Mouse (Mus musculus): ENCODE results near the gene Abcc6. TPM values are rescaled to one million over a fixed set of nuclear protein-coding genes. Genes with fewer than 3 reads are reported as not detected.

The Abcc6 gene
- polyA plus RNA-seq, 1 experiment from 2014 or later = not detected

- H3K4me1 ChIP-seq (ENCODE audit: control insufficient read depth in 2 of 2, insufficient read depth in 2 of 2, low read length in 2 of 2) = peaks cover 16 to 21% of the 10 kb centered on the region in 2 experiments
- H3K9me3 ChIP-seq (ENCODE audit: control insufficient read depth, low read length) = no peaks in the 10 kb centered on the region
- H3K9ac ChIP-seq (ENCODE audit: low read length) = peak overlapping the region; percentile 67; the same call in 1 of the 2 replicates
- peaks cover 5% of the 10 kb centered on the region; the same call in 1 of the 2 replicates for H3K36me3 ChIP-seq (ENCODE audit: control insufficient read depth, insufficient read depth, low read length)
- no peak overlapping the region for H3K4me3 ChIP-seq (ENCODE audit: control insufficient read depth in 1 of 2, insufficient read depth in 1 of 2, low read depth in 1 of 2, low read length in 2 of 2)
- no peak for ATAC-seq (ENCODE audit: insufficient number of reproducible peaks, insufficient read depth, low FRiP score, low read depth)
- no peaks in the 10 kb centered on the region for H3K27me3 ChIP-seq (ENCODE audit: control insufficient read depth, insufficient read depth, low read length)
- H3K4me2 ChIP-seq (ENCODE audit: low read length) = peak overlapping the region; percentile 76; the same call in 1 of the 2 replicates
- 79% methylated on average over 12 of the region's 12 CpGs for WGBS
- peak overlapping the region; percentile 94 to 96 for H3K27ac ChIP-seq (replicated peaks in 1 of 2; ENCODE audit: control insufficient read depth in 1 of 2, insufficient read depth in 1 of 2, low read depth in 2 of 2, low read length in 2 of 2)
Measured at GRCm38 (mm10) chr7:45921950-45922600, 108.0 kb downstream of the Abcc6 start.

- Histone ChIP-seq H3K27ac (replicated peaks in 1 of 2; ENCODE audit: control insufficient read depth in 1 of 2, insufficient read depth in 1 of 2, low read depth in 2 of 2, low read length in 2 of 2) (peak within 1 kb of the TSS; percentile 80 to 94), H3K36me3 (ENCODE audit: control insufficient read depth, insufficient read depth, low read length) (peaks cover 5% of the 10 kb centered on the region; the same call in 1 of the 2 replicates), H3K4me3 (ENCODE audit: control insufficient read depth in 1 of 2, insufficient read depth in 1 of 2, low read depth in 1 of 2, low read length in 2 of 2) (peak within 1 kb of the TSS; percentile 48 to 49), H3K4me2 (ENCODE audit: low read length) (peak within 1 kb of the TSS; percentile 62), H3K9ac (ENCODE audit: low read length) (peak within 1 kb of the TSS; percentile 72), H3K27me3 (ENCODE audit: control insufficient read depth, insufficient read depth, low read length) (no peaks in the 10 kb centered on the region), H3K4me1 (ENCODE audit: control insufficient read depth in 2 of 2, insufficient read depth in 2 of 2, low read length in 2 of 2) (peaks cover 24 to 27% of the 10 kb centered on the region in 2 experiments), H3K9me3 (ENCODE audit: control insufficient read depth, low read length) (no peaks in the 10 kb centered on the region)
- 28% methylated on average over 9 of the region's 9 CpGs for WGBS
- ATAC-seq (ENCODE audit: insufficient number of reproducible peaks, insufficient read depth, low FRiP score, low read depth) = no peak
Measured at GRCm38 (mm10) chr7:45921242-45921621, 108.9 kb downstream of the Abcc6 start, which contains the start of gene Emp3. Emp3 (minus strand) TSS chr7:45921404.

DNA sequence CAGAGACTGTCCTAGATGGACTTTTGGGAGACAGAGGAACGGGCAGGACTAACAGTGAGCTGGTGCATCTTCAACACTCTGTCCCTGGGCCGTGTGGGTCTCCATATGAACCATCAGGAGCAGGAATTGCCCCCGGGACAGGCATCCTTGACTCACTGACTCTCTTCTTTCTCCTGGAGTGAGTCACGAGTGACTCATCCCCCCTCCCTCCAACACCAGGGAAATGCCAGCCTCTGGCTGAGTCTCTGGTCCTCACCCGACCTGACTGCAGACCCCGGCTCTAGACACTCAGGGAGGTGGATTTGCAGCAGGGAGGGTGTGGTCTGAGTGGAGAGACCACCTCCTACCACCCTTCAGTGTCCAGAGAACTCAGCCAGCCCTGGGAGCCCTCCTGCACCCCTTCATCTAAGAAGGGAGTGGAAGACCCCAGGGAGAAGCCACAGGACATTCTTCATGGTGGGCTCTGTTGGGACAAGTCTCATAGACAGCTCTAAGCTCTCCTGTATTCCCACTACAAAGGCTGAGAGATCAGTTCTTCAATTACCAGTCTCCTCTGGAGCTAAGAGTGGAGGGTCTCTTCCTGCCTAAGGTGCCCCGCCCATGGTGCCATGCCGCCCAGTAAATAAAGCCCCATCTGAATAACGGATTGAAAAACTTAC, 109.4 kb downstream of the Abcc6 start:
- H3K9ac ChIP-seq (ENCODE audit: low read length) = peak overlapping the region; percentile 72
- no peaks in the 10 kb centered on the region for H3K9me3 ChIP-seq (ENCODE audit: control insufficient read depth, low read length)
- H3K4me1 ChIP-seq (ENCODE audit: control insufficient read depth in 2 of 2, insufficient read depth in 2 of 2, low read length in 2 of 2) = peaks cover 28 to 31% of the 10 kb centered on the region in 2 experiments
- H3K4me3 ChIP-seq (ENCODE audit: control insufficient read depth in 1 of 2, insufficient read depth in 1 of 2, low read depth in 1 of 2, low read length in 2 of 2) = peak overlapping the region; percentile 48 to 49
- ATAC-seq (ENCODE audit: insufficient number of reproducible peaks, insufficient read depth, low FRiP score, low read depth) = no peak
- H3K27ac ChIP-seq (replicated peaks in 1 of 2; ENCODE audit: control insufficient read depth in 1 of 2, insufficient read depth in 1 of 2, low read depth in 2 of 2, low read length in 2 of 2) = peak overlapping the region; percentile 71 to 80
- peaks cover 5% of the 10 kb centered on the region; the same call in 1 of the 2 replicates for H3K36me3 ChIP-seq (ENCODE audit: control insufficient read depth, insufficient read depth, low read length)
- H3K27me3 ChIP-seq (ENCODE audit: control insufficient read depth, insufficient read depth, low read length) = no peaks in the 10 kb centered on the region
- 34% methylated on average over 9 of the region's 9 CpGs for WGBS
- peak overlapping the region; percentile 62 for H3K4me2 ChIP-seq (ENCODE audit: low read length)

DNA sequence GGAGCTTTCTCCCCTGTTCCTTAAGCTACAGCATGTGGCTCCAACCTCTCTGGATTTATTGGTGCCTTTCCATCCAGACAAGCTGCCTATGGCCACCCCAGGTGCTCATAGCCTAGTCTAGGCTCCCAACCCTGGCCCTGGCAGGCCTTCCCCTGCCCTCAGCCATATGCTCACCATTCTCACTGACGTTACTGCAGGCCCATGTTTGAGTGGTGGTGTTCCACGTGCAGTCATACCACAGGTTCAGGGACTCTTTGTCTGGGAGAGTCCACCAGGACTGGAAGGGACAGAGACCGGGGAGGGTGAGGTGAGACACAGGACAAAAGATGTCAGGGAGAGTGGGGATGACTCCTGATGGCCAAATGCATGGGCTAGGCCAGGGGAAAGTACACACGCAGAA, 110.3 kb downstream of the Abcc6 start:
- no peak for ATAC-seq (ENCODE audit: insufficient number of reproducible peaks, insufficient read depth, low FRiP score, low read depth)
- no peaks in the 10 kb centered on the region for H3K9me3 ChIP-seq (ENCODE audit: control insufficient read depth, low read length)
- 71% methylated on average over 4 of the region's 4 CpGs for WGBS
- H3K9ac ChIP-seq (ENCODE audit: low read length) = peak overlapping the region; percentile 72; the same call in 1 of the 2 replicates
- H3K4me2 ChIP-seq (ENCODE audit: low read length) = peak overlapping the region; percentile 62
- H3K36me3 ChIP-seq (ENCODE audit: control insufficient read depth, insufficient read depth, low read length) = peaks cover 5% of the 10 kb centered on the region; the same call in 1 of the 2 replicates
- H3K27me3 ChIP-seq (ENCODE audit: control insufficient read depth, insufficient read depth, low read length) = no peaks in the 10 kb centered on the region
- H3K4me1 ChIP-seq (ENCODE audit: control insufficient read depth in 2 of 2, insufficient read depth in 2 of 2, low read length in 2 of 2) = peaks cover 28 to 31% of the 10 kb centered on the region in 2 experiments
- H3K4me3 ChIP-seq (ENCODE audit: control insufficient read depth in 1 of 2, insufficient read depth in 1 of 2, low read depth in 1 of 2, low read length in 2 of 2) = peak overlapping the region; percentile 48 to 49; a peak in 2 of 4 replicates
- no peak overlapping the region for H3K27ac ChIP-seq (replicated peaks in 1 of 2; ENCODE audit: control insufficient read depth in 1 of 2, insufficient read depth in 1 of 2, low read depth in 2 of 2, low read length in 2 of 2)

DNA sequence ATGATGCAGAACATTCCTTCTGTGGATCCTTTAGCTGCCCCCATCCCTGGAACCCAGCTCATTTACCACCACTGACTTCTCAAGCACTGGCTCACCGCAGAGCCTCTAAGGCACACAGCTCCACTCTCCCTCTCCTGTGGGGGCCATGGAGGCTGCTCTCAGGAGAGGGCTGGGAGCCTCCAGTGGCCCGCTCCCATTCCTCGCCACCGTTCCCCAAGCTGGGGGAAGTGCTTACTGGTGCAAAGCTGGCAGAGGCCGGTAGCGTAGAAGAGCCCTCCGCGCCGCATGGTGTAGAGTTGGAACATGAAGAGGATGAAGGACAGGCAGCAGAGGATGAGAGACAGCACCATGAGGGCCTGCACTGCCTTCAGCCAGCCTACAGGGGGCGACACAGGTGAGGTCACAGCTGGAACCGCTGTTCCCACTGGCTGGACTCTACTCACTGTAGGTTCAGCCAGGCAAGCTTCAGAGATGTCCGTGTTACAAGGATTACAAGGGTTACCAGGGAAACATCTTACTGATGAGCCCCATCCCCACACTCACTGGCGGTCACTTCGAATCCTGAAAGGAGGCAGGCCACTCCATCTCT, 110.9 kb downstream of the Abcc6 start:
- Histone ChIP-seq H3K9me3 (ENCODE audit: control insufficient read depth, low read length) (no peaks in the 10 kb centered on the region), H3K27me3 (ENCODE audit: control insufficient read depth, insufficient read depth, low read length) (no peaks in the 10 kb centered on the region), H3K9ac (ENCODE audit: low read length) (no peak overlapping the region), H3K36me3 (ENCODE audit: control insufficient read depth, insufficient read depth, low read length) (peaks cover 6% of the 10 kb centered on the region), H3K27ac (replicated peaks in 1 of 2; ENCODE audit: control insufficient read depth in 1 of 2, insufficient read depth in 1 of 2, low read depth in 2 of 2, low read length in 2 of 2) (no peak overlapping the region), H3K4me2 (ENCODE audit: low read length) (no peak overlapping the region; the same call in 1 of the 2 replicates), H3K4me3 (ENCODE audit: control insufficient read depth in 1 of 2, insufficient read depth in 1 of 2, low read depth in 1 of 2, low read length in 2 of 2) (no peak overlapping the region), H3K4me1 (ENCODE audit: control insufficient read depth in 2 of 2, insufficient read depth in 2 of 2, low read length in 2 of 2) (peaks cover 27 to 28% of the 10 kb centered on the region in 2 experiments)
- WGBS = 67% methylated on average over 14 of the region's 14 CpGs
- no peak for ATAC-seq (ENCODE audit: insufficient number of reproducible peaks, insufficient read depth, low FRiP score, low read depth)

- WGBS = 84% methylated on average over 15 of the region's 15 CpGs
- Histone ChIP-seq H3K4me2 (ENCODE audit: low read length) (no peak overlapping the region), H3K27ac (replicated peaks in 1 of 2; ENCODE audit: control insufficient read depth in 1 of 2, insufficient read depth in 1 of 2, low read depth in 2 of 2, low read length in 2 of 2) (no peak overlapping the region), H3K9ac (ENCODE audit: low read length) (no peak overlapping the region), H3K27me3 (ENCODE audit: control insufficient read depth, insufficient read depth, low read length) (no peaks in the 10 kb centered on the region), H3K36me3 (ENCODE audit: control insufficient read depth, insufficient read depth, low read length) (peaks cover 14% of the 10 kb centered on the region), H3K4me1 (ENCODE audit: control insufficient read depth in 2 of 2, insufficient read depth in 2 of 2, low read length in 2 of 2) (peaks cover 23 to 28% of the 10 kb centered on the region in 2 experiments), H3K4me3 (ENCODE audit: control insufficient read depth in 1 of 2, insufficient read depth in 1 of 2, low read depth in 1 of 2, low read length in 2 of 2) (no peak overlapping the region), H3K9me3 (ENCODE audit: control insufficient read depth, low read length) (no peaks in the 10 kb centered on the region)
- no peak for ATAC-seq (ENCODE audit: insufficient number of reproducible peaks, insufficient read depth, low FRiP score, low read depth)
Measured at GRCm38 (mm10) chr7:45917926-45918325, 112.2 kb downstream of the Abcc6 start.

Measured in heart, embryonic 14.5 days (tissue).